Comparison of ENCODE assay signal across 8 mouse cellular contexts in the genomic region with DNA sequence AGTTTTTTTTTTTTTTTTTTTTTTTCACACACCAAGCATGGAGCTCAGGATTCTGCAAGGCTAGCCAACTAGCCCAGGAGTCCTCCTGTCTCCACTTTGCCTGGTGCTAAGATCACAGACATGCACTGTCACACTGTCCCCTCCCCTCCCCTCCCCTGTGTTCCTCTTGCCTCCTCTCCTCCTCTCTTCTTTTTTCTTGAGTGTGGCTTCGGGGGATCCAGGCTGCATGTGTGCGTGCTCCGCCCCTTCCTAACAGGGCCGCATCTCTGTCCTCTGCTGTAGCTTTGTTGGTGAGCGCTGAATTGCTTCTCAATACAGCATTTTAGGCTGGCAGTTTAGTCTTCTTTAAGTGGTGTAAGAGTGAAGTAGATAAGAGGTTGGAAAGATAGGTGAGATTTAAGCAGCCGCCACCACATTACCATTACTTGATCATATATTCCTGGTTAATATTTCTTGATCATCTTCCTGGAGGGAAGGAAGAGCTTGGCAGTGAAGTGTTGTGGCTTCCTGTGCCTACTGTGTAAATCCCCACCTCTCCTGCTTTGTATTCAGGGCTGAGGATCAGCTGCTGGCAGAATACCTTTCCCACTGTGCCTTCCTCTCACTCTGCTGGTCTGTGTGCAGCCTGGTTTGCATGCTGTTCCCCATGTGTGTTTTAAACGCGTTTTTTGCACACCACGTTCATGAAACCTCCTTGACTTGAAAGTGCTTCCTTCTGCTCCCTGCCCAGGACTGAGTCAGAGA.
A peak's percentile ranks its signal among the peaks of the same experiment; 100 is the strongest.
DNase-seq lines count a peak whose midpoint lies in the region; ATAC-seq and TF ChIP-seq lines count a peak whose summit lies in the region.

No protein-coding gene starts in this region.

- peaks cover 51% of the 10 kb centered on the region for H3K79me2 ChIP-seq in CH12.LX (replicated peaks; ENCODE audit: control insufficient read depth, extremely low read depth, insufficient read depth, poor library complexity, severe bottlenecking)

- H3K9ac ChIP-seq in heart, embryonic 12.5 days: peak overlapping the region; percentile 59
- no peak overlapping the region for H3K9ac ChIP-seq in CH12.LX (ENCODE audit: insufficient read depth, low read depth)
- peak overlapping the region; percentile 6; the same call in 1 of the 2 replicates for H3K9ac ChIP-seq in embryonic facial prominence, embryonic 15.5 days

- H3K9me3 ChIP-seq in heart, embryonic 12.5 days (replicated peaks): no peaks in the 10 kb centered on the region
- no peaks in the 10 kb centered on the region for H3K9me3 ChIP-seq in CH12.LX (replicated peaks; ENCODE audit: low read length)
- H3K9me3 ChIP-seq in embryonic facial prominence, embryonic 15.5 days (replicated peaks): no peaks in the 10 kb centered on the region

- peak overlapping the region; percentile 93 for H3K27ac ChIP-seq in heart, embryonic 12.5 days (ENCODE audit: poor library complexity, severe bottlenecking)
- H3K27ac ChIP-seq in CH12.LX (ENCODE audit: insufficient read depth, low read depth): 0 out of 2 replicates have a peak overlapping the region, but pooled peaks have one; percentile 19
- peak overlapping the region; percentile 30; the same call in 1 of the 2 replicates for H3K27ac ChIP-seq in embryonic facial prominence, embryonic 15.5 days (replicated peaks)
- H3K27ac ChIP-seq in left cerebral cortex, adult 2 months: no peak overlapping the region; the same call in 1 of the 2 replicates

- intact Hi-C loops in heart, postnatal 10 days (cut with DNase I): loop anchor here (10.0 kb wide), 1 partner anchor 505 kb away; no protein-coding TSS in a partner anchor
- intact Hi-C loops in left cerebral cortex, adult 2 months (cut with DNase I): no loop called here

- H3K4me2 ChIP-seq in heart, embryonic 12.5 days: peak overlapping the region; percentile 45; the same call in 1 of the 2 replicates
- no peak overlapping the region for H3K4me2 ChIP-seq in CH12.LX (ENCODE audit: insufficient read depth, low read depth, poor library complexity, severe bottlenecking)
- H3K4me2 ChIP-seq in embryonic facial prominence, embryonic 15.5 days (replicated peaks): no peak overlapping the region

- no peak for DNase-seq in heart, postnatal 10 days
- no peak for DNase-seq in CH12.LX (ENCODE audit: extremely low read depth)
- DNase-seq in left cerebral cortex, adult 2 months (ENCODE audit: extremely low spot score in 1 of 2, low spot score in 2 of 2): no peak
- no peak for DNase-seq in layer of hippocampus, adult 9-11 months
- no peak for DNase-seq in cerebellum, postnatal 36 days

- H3K4me1 ChIP-seq in heart, embryonic 12.5 days (replicated peaks): peaks cover 34% of the 10 kb centered on the region
- peaks cover 10 to 52% of the 10 kb centered on the region in 2 experiments for H3K4me1 ChIP-seq in CH12.LX (ENCODE audit: control insufficient read depth in 1 of 2, insufficient read depth in 2 of 2)
- H3K4me1 ChIP-seq in embryonic facial prominence, embryonic 15.5 days: peaks cover 15% of the 10 kb centered on the region

- H3K4me3 ChIP-seq in heart, embryonic 12.5 days: no peak overlapping the region
- no peak overlapping the region for H3K4me3 ChIP-seq in CH12.LX (replicated peaks in 1 of 3; ENCODE audit: low read depth in 2 of 3, low read length in 2 of 3, poor library complexity in 1 of 3)
- no peak overlapping the region for H3K4me3 ChIP-seq in embryonic facial prominence, embryonic 15.5 days (replicated peaks)
- no peak overlapping the region for H3K4me3 ChIP-seq in left cerebral cortex, adult 2 months

- no peak for TF ChIP-seq POLR2A in CH12.LX (IDR thresholded peaks at IDR 0.05; ENCODE audit: low read depth, low read length)

- TF ChIP-seq EP300 in CH12.LX (IDR thresholded peaks at IDR 0.05; ENCODE audit: low read length): no peak

- 33% methylated on average over 9 of the region's 9 CpGs for WGBS in heart, embryonic 12.5 days
- 30% methylated on average over 9 of the region's 9 CpGs for WGBS in embryonic facial prominence, embryonic 15.5 days

- TF ChIP-seq CTCF in CH12.LX (conservative IDR thresholded peaks at IDR 0.05 in 1 of 2, IDR thresholded peaks at IDR 0.05 in 1 of 2; ENCODE audit: low read depth in 2 of 2, low read length in 2 of 2): no peak
- TF ChIP-seq CTCF in left cerebral cortex, adult 2 months (IDR thresholded peaks at IDR 0.05): no peak

- no peak for ATAC-seq in heart, embryonic 12.5 days (ENCODE audit: insufficient number of reproducible peaks, low FRiP score)
- no peak for ATAC-seq in embryonic facial prominence, embryonic 15.5 days (ENCODE audit: insufficient number of reproducible peaks, low FRiP score, low TSS enrichment, low read depth)
- ATAC-seq in megakaryocyte-erythroid progenitor cell, adult 5-6 weeks (replicated peaks; ENCODE audit: low FRiP score, low TSS enrichment, poor library complexity, severe bottlenecking): 0 out of 2 replicates have a peak, but pooled peaks have one; percentile 38

- no peak for TF ChIP-seq RAD21 in CH12.LX (IDR thresholded peaks at IDR 0.05; ENCODE audit: low read depth, low read length)

- in situ Hi-C loops in CH12.LX (cut with MboI; ENCODE audit: low pct_ligation_motif_present, low pct_unique_long_range_greater_than_20kb, low sequenced_read_pairs): loop anchor here (10.0 kb wide), 1 partner anchor 95 kb away; a partner anchor contains a TSS

- peaks cover 2% of the 10 kb centered on the region for H3K36me3 ChIP-seq in heart, embryonic 12.5 days
- peaks cover 31 to 77% of the 10 kb centered on the region in 2 experiments for H3K36me3 ChIP-seq in CH12.LX (replicated peaks in 1 of 2; ENCODE audit: control insufficient read depth in 1 of 2, insufficient read depth in 1 of 2, low read length in 1 of 2)
- peaks cover 2% of the 10 kb centered on the region; the same call in 1 of the 2 replicates for H3K36me3 ChIP-seq in embryonic facial prominence, embryonic 15.5 days

- no peaks in the 10 kb centered on the region for H3K27me3 ChIP-seq in heart, embryonic 12.5 days (replicated peaks)
- H3K27me3 ChIP-seq in CH12.LX (replicated peaks): no peaks in the 10 kb centered on the region
- H3K27me3 ChIP-seq in embryonic facial prominence, embryonic 15.5 days: no peaks in the 10 kb centered on the region

- dilution Hi-C loops in CH12.LX (cut with MboI; ENCODE audit: extremely low pct_ligation_motif_present, extremely low pct_unique_long_range_greater_than_20kb, low sequenced_read_pairs): no loop called here

TF ChIP-seq in CH12.LX, 34 proteins besides CTCF, POLR2A, EP300 and RAD21:
- TF ChIP-seq ZMIZ1 (IDR thresholded peaks at IDR 0.05; ENCODE audit: low read depth, low read length) (no peak), USF1 (IDR thresholded peaks at IDR 0.05; ENCODE audit: low read depth, low read length) (no peak), ELF1 (IDR thresholded peaks at IDR 0.05; ENCODE audit: low read depth, low read length) (no peak), ZNF384 (IDR thresholded peaks at IDR 0.05; ENCODE audit: low read depth, low read length) (no peak), SIN3A (IDR thresholded peaks at IDR 0.05; ENCODE audit: low read length) (no peak), CHD1 (IDR thresholded peaks at IDR 0.05; ENCODE audit: low read depth, low read length) (no peak), JUND (conservative IDR thresholded peaks at IDR 0.05; ENCODE audit: low read depth, low read length) (no peak), ETS1 (conservative IDR thresholded peaks at IDR 0.05; ENCODE audit: low read depth, low read length) (no peak), RCOR1 (conservative IDR thresholded peaks at IDR 0.05; ENCODE audit: low read depth, low read length) (no peak), KAT2A (IDR thresholded peaks at IDR 0.05; ENCODE audit: insufficient replicate concordance, low read length) (no peak)
